Mouse (Mus musculus): Measurements from ENCODE around the gene Cox6a2. TPM values are rescaled to one million over a fixed set of nuclear protein-coding genes. Genes with fewer than 3 reads are reported as not detected.
"Not testable (repeated sequence)": the region's sequence is repeated elsewhere in the genome, so short reads cannot be mapped to it uniquely, and the experiment has no call there.

Cox6a2 gene
- total and polyA plus RNA-seq, 2 experiments: 0.18 to 0.28 TPM

- 88% methylated on average over 3 of the region's 3 CpGs for WGBS
- no peak overlapping the region for H3K9ac ChIP-seq (ENCODE audit: low read depth, low read length)
- TF ChIP-seq CTCF (IDR thresholded peaks at IDR 0.05; ENCODE audit: low read depth, low read length) (no peak), POLR2A (IDR thresholded peaks at IDR 0.05; ENCODE audit: extremely low read depth, insufficient read depth, low read length) (no peak)
- no peaks in the 10 kb centered on the region for H3K27me3 ChIP-seq (ENCODE audit: control insufficient read depth, insufficient read depth, low read length)
- H3K4me3 ChIP-seq (ENCODE audit: insufficient read depth, low read depth, low read length): no peak overlapping the region
- no peak overlapping the region for H3K27ac ChIP-seq (replicated peaks; ENCODE audit: insufficient read depth, low read depth, low read length)
- H3K4me1 ChIP-seq (ENCODE audit: control insufficient read depth, insufficient read depth, low read length): no peaks in the 10 kb centered on the region
- no peaks in the 10 kb centered on the region for H3K36me3 ChIP-seq (ENCODE audit: control insufficient read depth, insufficient read depth, low read length)
- DNase-seq (ENCODE audit: extremely low read depth, low read depth, low spot score): no peak
- no peaks in the 10 kb centered on the region for H3K79me2 ChIP-seq (ENCODE audit: control insufficient read depth, insufficient read depth, low read length)
Observed at GRCm38 (mm10) chr7:128169996-128170395, 36.2 kb downstream of the Cox6a2 start.

GRCm38 (mm10) chr7:128166391-128166790, 39.8 kb downstream of the Cox6a2 start:
- Histone ChIP-seq H3K36me3 (ENCODE audit: control insufficient read depth, insufficient read depth, low read length) (no peaks in the 10 kb centered on the region), H3K4me3 (ENCODE audit: insufficient read depth, low read depth, low read length) (no peak overlapping the region), H3K79me2 (ENCODE audit: control insufficient read depth, insufficient read depth, low read length) (no peaks in the 10 kb centered on the region), H3K27ac (replicated peaks; ENCODE audit: insufficient read depth, low read depth, low read length) (no peak overlapping the region), H3K9ac (ENCODE audit: low read depth, low read length) (no peak overlapping the region), H3K27me3 (ENCODE audit: control insufficient read depth, insufficient read depth, low read length) (no peaks in the 10 kb centered on the region), H3K4me1 (ENCODE audit: control insufficient read depth, insufficient read depth, low read length) (no peaks in the 10 kb centered on the region)
- DNase-seq (ENCODE audit: extremely low read depth, low read depth, low spot score): no peak
- WGBS: 89% methylated on average over 7 of the region's 7 CpGs
- TF ChIP-seq CTCF (IDR thresholded peaks at IDR 0.05; ENCODE audit: low read depth, low read length): no peak
- no peak for TF ChIP-seq POLR2A (IDR thresholded peaks at IDR 0.05; ENCODE audit: extremely low read depth, insufficient read depth, low read length)

GRCm38 (mm10) chr7:128164001-128164400, 42.2 kb downstream of the Cox6a2 start:
- 95% methylated on average over 4 of the region's 4 CpGs for WGBS
- H3K27ac ChIP-seq (replicated peaks; ENCODE audit: insufficient read depth, low read depth, low read length): no peak overlapping the region
- no peak for TF ChIP-seq POLR2A (IDR thresholded peaks at IDR 0.05; ENCODE audit: extremely low read depth, insufficient read depth, low read length)
- TF ChIP-seq CTCF (IDR thresholded peaks at IDR 0.05; ENCODE audit: low read depth, low read length): no peak

GRCm38 (mm10) chr7:128158688-128159354, 47.4 kb downstream of the Cox6a2 start:
- 80% methylated on average over 8 of the region's 8 CpGs for WGBS
- H3K4me1 ChIP-seq (ENCODE audit: control insufficient read depth, insufficient read depth, low read length); H3K27me3 ChIP-seq (ENCODE audit: control insufficient read depth, insufficient read depth, low read length): not testable (repeated sequence)

More at GRCm38 (mm10) chr7:128164001-128164400, 42.2 kb downstream of the Cox6a2 start:
- no peak for DNase-seq (ENCODE audit: extremely low read depth, low read depth, low spot score)
- Histone ChIP-seq H3K36me3 (ENCODE audit: control insufficient read depth, insufficient read depth, low read length) (no peaks in the 10 kb centered on the region), H3K27me3 (ENCODE audit: control insufficient read depth, insufficient read depth, low read length) (no peaks in the 10 kb centered on the region), H3K4me3 (ENCODE audit: insufficient read depth, low read depth, low read length) (no peak overlapping the region), H3K4me1 (ENCODE audit: control insufficient read depth, insufficient read depth, low read length) (no peaks in the 10 kb centered on the region), H3K79me2 (ENCODE audit: control insufficient read depth, insufficient read depth, low read length) (no peaks in the 10 kb centered on the region), H3K9ac (ENCODE audit: low read depth, low read length) (no peak overlapping the region)

More at GRCm38 (mm10) chr7:128158688-128159354, 47.4 kb downstream of the Cox6a2 start:
- not testable (repeated sequence) for H3K4me3 ChIP-seq (ENCODE audit: insufficient read depth, low read depth, low read length); H3K27ac ChIP-seq (replicated peaks; ENCODE audit: insufficient read depth, low read depth, low read length); DNase-seq (ENCODE audit: extremely low read depth, low read depth, low spot score); H3K9ac ChIP-seq (ENCODE audit: low read depth, low read length); H3K79me2 ChIP-seq (ENCODE audit: control insufficient read depth, insufficient read depth, low read length); H3K36me3 ChIP-seq (ENCODE audit: control insufficient read depth, insufficient read depth, low read length)

Other genes starting within 250 kb of the Cox6a2 start
- gene Fus, start 238.9 kb downstream of the Cox6a2 start, total RNA-seq (2014; rRNA removed): 28.6 and 31.5 TPM in 2 replicates
- 64.8 and 102 TPM in 2 replicates for gene Fus, start 238.9 kb downstream of the Cox6a2 start, polyA plus RNA-seq (2012; rRNA removed)
- gene Pycard, start 212.5 kb downstream of the Cox6a2 start, total RNA-seq (2014; rRNA removed): 1.5 and 2.8 TPM in 2 replicates
- gene Pycard, start 212.5 kb downstream of the Cox6a2 start, polyA plus RNA-seq (2012; rRNA removed): 4.5 and 5.0 TPM in 2 replicates
- gene Trim72, start 202.4 kb downstream of the Cox6a2 start, total RNA-seq (2014; rRNA removed): 0.28 TPM in 1 of 2 replicates, not detected in the other
- gene Trim72, start 202.4 kb downstream of the Cox6a2 start, polyA plus RNA-seq (2012; rRNA removed): 0.15 and 0.19 TPM in 2 replicates
- 0.60 and 0.65 TPM in 2 replicates for gene Itgam, start 143.7 kb downstream of the Cox6a2 start, total RNA-seq (2014; rRNA removed)
- 0.29 and 0.83 TPM in 2 replicates for gene Itgam, start 143.7 kb downstream of the Cox6a2 start, polyA plus RNA-seq (2012; rRNA removed)
- gene Gm49368, start 143.7 kb downstream of the Cox6a2 start, total RNA-seq (2014; rRNA removed): not detected in 2 replicates
- gene Gm49368, start 143.7 kb downstream of the Cox6a2 start, polyA plus RNA-seq (2012; rRNA removed): 0.09 TPM in 1 of 2 replicates, not detected in the other
- 0.46 and 0.74 TPM in 2 replicates for gene Itgax, start 76.8 kb downstream of the Cox6a2 start, total RNA-seq (2014; rRNA removed)
- 0.16 and 0.56 TPM in 2 replicates for gene Itgax, start 76.8 kb downstream of the Cox6a2 start, polyA plus RNA-seq (2012; rRNA removed)
- 0.09 TPM in 1 of 2 replicates, not detected in the other for gene Itgad, start 52.0 kb downstream of the Cox6a2 start, total RNA-seq (2014; rRNA removed)
- gene Itgad, start 52.0 kb downstream of the Cox6a2 start, polyA plus RNA-seq (2012; rRNA removed): 0.02 TPM in 1 of 2 replicates, not detected in the other
- gene Armc5, start 31.0 kb upstream of the Cox6a2 start, total RNA-seq (2014; rRNA removed): 2.1 and 3.2 TPM in 2 replicates
- 11.3 and 12.7 TPM in 2 replicates for gene Armc5, start 31.0 kb upstream of the Cox6a2 start, polyA plus RNA-seq (2012; rRNA removed)
- gene 9130023H24Rik, start 31.6 kb upstream of the Cox6a2 start, total RNA-seq (2014; rRNA removed): 1.8 and 2.4 TPM in 2 replicates
- gene 9130023H24Rik, start 31.6 kb upstream of the Cox6a2 start, polyA plus RNA-seq (2012; rRNA removed): 0.91 and 1.4 TPM in 2 replicates
- 0.65 and 1.1 TPM in 2 replicates for gene Tgfb1i1, start 40.4 kb upstream of the Cox6a2 start, total RNA-seq (2014; rRNA removed)
- gene Tgfb1i1, start 40.4 kb upstream of the Cox6a2 start, polyA plus RNA-seq (2012; rRNA removed): 1.6 and 2.0 TPM in 2 replicates
- gene Slc5a2, start 59.3 kb upstream of the Cox6a2 start, total RNA-seq (2014; rRNA removed): 0.07 TPM in 1 of 2 replicates, not detected in the other
- gene Slc5a2, start 59.3 kb upstream of the Cox6a2 start, polyA plus RNA-seq (2012; rRNA removed): not detected in 2 replicates
- gene BC017158, start 91.8 kb upstream of the Cox6a2 start, total RNA-seq (2014; rRNA removed): 15.2 and 19.2 TPM in 2 replicates
- gene BC017158, start 91.8 kb upstream of the Cox6a2 start, polyA plus RNA-seq (2012; rRNA removed): 19.3 and 25.2 TPM in 2 replicates
- 2.6 and 3.4 TPM in 2 replicates for gene Rgs10, start 212.4 kb upstream of the Cox6a2 start, total RNA-seq (2014; rRNA removed)
- gene Rgs10, start 212.4 kb upstream of the Cox6a2 start, polyA plus RNA-seq (2012; rRNA removed): 0.81 and 1.5 TPM in 2 replicates

All from liver, adult 2 months (tissue).